Mouse (Mus musculus): Measurements from ENCODE around the gene Rps21.

The Rps21 gene

DNA sequence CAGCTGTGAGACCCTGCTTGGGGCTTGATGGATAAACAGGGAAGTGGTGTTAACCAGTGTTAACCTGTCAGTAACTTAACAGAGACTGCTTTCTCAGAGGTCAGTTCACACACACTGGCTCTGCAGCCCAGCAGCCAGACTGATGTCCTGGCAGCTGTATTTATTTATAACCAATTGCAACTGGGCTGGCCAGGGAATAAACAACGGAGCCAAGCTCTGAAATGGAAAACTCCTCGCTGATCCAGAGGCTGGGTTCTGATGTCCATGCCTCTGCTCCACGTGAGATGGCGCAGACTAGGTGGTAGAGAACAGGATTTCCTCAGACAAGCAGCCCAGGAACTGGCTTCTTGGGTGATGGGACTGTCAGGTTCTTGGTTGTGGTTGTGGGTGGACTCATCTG, 34.8 kb downstream of the Rps21 start:
- DNase-seq: no peak

DNA sequence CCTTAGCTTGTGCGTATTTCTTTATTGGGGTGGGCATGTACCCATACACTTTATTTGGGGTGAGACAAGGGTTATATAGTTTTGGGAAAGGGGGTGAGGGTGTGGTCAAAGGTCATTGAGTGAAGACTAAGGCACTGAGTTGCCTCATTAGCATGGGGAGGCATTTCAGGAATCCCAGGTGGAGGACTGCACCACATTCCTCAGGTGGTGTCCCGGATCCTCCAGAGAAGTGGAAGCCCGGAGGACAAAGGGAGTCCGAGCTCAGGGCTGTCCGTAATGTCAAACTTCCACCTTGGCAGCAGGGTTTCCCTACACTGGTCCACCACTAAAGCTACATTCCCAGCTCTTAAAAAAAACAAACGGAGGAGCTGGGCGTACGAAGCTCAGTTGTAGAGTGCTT, 35.7 kb downstream of the Rps21 start:
- no peak for DNase-seq

DNA sequence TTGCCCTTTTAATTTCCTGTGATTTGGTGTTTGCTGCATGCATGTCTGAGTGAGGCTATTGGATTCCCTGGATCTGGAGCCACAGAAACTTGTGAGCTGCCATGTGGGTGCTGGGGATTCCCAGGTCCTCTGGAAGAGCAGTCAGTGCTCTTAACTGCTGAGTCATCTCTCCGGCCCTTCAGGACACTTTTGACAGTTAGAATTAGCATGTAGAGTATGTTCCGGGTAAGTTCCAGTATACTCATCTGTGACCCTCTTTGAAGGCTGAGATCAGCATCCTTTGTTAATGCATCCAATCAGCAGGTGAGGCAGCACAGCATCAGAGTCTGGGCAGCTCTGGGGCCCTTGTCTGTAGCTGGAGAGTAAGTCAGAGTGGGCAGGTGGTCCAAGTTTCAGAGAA, 43.1 kb downstream of the Rps21 start:
- no peak for DNase-seq

DNA sequence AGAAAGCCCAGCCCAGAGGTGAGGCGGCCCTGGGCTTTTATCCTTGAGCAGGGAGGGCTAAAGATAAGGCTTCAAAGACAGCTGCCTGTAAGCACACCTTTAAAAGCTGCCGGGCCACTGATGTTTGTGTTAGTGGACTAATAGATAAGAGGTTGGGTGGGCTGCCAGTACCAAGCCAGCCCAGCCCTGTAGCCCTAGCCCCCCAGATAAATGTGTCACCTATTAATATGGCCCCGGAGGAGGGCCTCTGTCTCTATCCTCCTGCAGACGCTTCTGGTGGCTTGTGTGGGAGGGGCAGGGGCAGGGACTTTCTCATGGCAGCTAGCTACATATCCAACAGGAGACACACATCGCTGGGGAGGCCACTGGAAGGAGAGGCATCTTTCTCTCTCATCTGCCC, 43.6 kb downstream of the Rps21 start:
- DNase-seq: no peak

DNA sequence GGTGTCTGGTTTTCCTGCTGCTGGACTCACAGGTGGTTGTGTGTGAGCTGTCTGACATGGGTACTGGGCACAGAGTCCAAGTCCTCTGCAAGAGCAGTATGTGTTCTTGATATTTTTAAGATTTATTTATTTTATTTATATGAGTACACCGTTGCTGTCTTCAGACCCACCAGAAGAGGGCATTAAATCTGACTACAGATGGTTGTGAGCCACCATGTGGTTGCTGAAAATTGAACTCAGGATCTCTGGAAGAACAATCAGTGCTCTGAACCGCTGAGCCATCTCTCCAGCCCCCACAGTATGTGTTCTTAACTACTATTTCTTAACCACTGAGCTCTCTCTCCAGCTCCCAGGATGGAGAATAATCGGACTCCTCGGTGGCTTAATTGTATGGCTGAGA, 45.0 kb downstream of the Rps21 start:
- DNase-seq: no peak

DNA sequence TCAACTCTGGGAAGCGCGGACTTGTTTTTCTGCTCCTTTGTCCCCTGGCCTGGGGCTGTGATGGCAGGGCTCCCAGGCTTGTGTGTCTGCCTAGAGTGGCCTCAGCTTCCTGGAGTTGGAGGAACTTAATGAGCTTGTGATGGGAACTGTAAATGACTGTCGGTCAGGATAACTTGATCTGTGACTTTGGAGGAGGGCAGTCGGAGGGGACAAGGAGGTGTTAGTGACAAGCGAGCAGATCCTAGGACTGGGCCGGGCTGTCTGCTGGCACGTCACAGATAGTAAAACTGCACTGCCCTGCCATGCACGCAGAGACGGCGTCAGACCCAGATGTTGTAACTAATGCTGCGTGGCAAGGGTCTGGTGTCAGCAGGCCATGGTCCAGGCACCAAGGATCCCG, 46.3 kb downstream of the Rps21 start:
- DNase-seq: peak; percentile 44 to 50

DNA sequence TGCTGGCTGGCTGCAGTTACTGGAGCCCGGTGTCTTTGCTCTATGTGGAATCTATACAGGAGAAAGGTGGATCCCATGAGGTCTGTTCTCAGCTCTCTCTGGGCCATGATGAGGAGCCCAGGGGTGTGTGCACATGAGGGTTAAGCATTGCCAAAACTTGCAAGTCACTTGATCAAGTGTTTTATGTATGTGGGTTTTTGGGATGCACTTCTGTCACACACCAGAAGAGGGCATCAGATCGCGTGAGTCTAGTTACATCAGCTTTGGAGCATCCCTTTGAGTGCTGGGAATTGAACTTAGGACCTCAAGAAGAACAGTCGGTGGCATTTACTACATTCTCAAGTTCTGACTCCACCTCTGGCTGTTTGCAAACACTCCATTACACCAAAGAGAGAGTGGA, 47.4 kb downstream of the Rps21 start:
- DNase-seq: no peak

DNA sequence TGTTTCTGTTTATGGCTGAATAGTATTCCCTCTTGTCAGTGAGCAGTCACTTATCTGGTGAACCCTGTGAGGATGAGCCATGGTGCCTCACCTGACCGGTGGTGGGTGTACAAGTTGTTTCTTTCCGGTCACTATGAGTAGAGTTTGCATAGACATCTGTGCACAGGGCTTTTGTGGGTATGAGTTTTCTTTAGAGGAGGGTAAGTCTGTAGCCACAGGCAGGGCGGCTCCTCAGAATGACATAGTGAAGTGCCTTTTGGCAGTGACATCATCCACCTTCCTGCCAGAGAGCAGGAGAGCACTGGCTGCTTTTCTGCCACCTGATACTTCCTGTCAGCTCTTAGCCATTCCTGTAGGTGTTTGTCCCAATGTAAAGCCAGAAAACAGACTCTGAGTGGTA, 48.3 kb downstream of the Rps21 start:
- peak in 1 of 2 experiments; percentile 27 for DNase-seq

DNA sequence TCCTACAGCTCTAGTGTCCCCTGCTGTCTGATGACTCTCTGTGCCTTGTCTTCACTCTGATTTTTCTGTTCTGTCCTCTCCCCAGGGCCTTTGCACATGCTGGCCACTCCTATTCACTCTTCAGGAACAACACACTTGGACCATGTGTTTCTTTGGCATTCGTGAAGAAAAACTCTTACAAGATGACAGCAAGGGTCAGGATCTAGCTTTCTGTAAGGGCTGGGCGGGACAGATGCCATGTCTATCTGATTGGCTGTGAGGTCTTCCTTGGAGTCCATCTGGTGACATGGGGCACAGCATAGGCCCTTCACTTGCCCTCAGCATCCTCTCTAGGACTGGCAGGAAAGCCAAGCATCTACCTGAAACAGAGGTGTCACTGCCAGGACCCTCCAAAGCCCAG, 48.8 kb downstream of the Rps21 start:
- DNase-seq: no peak

DNA sequence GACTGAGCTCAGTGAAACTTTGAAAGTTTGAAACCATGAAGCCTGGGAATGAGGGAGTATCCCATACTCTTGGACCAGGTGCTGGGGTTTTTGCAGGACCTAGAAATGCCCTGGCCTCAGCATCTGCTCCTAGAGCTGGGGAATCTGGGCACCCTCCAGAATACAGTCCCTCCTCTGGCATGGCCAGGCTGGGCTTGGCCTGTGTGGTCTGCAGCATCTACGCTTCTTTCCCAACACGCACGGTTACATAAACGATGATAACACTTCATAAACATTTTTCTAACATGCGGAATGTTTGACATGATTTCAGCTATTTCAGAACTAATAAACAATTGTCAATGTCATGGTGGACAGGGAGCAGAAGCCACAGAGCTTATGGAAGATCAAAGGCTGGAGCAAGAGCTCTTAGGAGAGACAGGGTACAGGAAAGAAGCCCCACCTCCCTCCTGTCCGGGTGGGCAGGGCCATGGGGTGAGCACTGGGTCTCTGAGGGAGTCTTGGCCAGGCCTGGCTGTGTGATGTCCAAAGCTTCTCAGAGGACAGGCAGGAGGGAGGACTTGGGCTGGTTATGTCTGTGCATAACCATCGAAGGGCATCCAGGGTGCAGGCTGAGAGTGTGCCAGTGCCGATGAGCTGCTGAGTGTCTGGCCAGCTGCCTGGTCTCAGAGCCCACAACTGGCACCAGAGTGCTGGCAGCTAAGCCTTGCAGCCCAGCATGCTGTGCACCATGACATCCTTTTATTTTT, 49.4 kb downstream of the Rps21 start:
- DNase-seq: peak; percentile 47 to 57

DNA sequence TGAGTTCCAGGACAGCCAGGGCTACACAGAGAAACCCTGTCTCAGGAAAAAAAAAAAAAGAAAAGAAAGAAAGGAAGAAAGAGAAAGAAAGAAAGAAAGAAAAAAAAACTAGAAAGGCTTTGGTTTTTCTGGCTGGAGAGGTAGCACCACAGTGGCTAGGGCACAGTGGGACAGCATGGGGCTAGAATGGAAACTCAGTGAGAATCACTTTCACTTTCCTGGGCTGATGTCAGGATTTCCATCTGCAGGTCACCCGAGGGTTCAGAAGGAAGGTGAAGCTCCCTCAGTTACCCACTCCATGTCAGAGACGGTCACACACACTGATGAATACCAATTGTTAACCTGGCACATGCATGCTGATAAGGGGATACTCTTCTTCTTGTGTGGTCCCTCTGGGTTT, 50.5 kb downstream of the Rps21 start:
- no peak for DNase-seq

All from lung, adult 18-20 months (tissue).